Comparison of ENCODE assay signal across 8 mouse cellular contexts in genomic region chrX:167208506-167208820, GRCm38 (mm10). TPM values are rescaled to one million over a fixed set of nuclear protein-coding genes. Genes with fewer than 3 reads are reported as not detected.
DNase-seq lines count a peak whose midpoint lies in the region; ATAC-seq and TF ChIP-seq lines count a peak whose summit lies in the region.

No protein-coding gene starts in this region.

- H3K27me3 ChIP-seq in forebrain, embryonic 16.5 days (replicated peaks; ENCODE audit: control insufficient read depth, insufficient read depth, low read length), result peaks cover 2% of the 10 kb centered on the region; the same call in 1 of the 2 replicates
- H3K27me3 ChIP-seq in intestine, embryonic 15.5 days (replicated peaks), result no peaks in the 10 kb centered on the region
- H3K27me3 ChIP-seq in lung, embryonic 15.5 days, result no peaks in the 10 kb centered on the region

- 19% methylated on average over 16 of the region's 16 CpGs for WGBS in forebrain, embryonic 16.5 days
- WGBS in intestine, embryonic 15.5 days, result 14% methylated on average over 16 of the region's 16 CpGs
- WGBS in lung, embryonic 15.5 days, result 12% methylated on average over 16 of the region's 16 CpGs

- 0 out of 2 replicates have a peak, but pooled peaks have one; percentile 24 for ATAC-seq in forebrain, embryonic 16.5 days
- no peak for ATAC-seq in intestine, embryonic 15.5 days
- no peak for ATAC-seq in lung, embryonic 15.5 days (ENCODE audit: borderline replicate concordance, extremely low read depth, low FRiP score, low TSS enrichment)

- TF ChIP-seq CTCF in layer of hippocampus, adult 2 months (conservative IDR thresholded peaks at IDR 0.05), result no peak

- peak in 1 of 2 experiments; percentile 23 for DNase-seq in layer of hippocampus, adult 2 months (ENCODE audit: low spot score in 2 of 2)
- DNase-seq in layer of hippocampus, adult 18-20 months (ENCODE audit: low spot score in 2 of 2), result no peak
- DNase-seq in adrenal gland, postnatal 14 days, result peak; percentile 31
- DNase-seq in retina, embryonic 14.5 days (ENCODE audit: low spot score), result peak; percentile 49
- DNase-seq in right cerebral cortex, postnatal 14 days, result no peak

- no peak overlapping the region for H3K4me2 ChIP-seq in forebrain, embryonic 16.5 days (ENCODE audit: low read length)
- H3K4me2 ChIP-seq in intestine, embryonic 15.5 days (replicated peaks), result peak overlapping the region; percentile 53; the same call in 1 of the 2 replicates
- H3K4me2 ChIP-seq in lung, embryonic 15.5 days, result peak overlapping the region; percentile 54

- H3K4me3 ChIP-seq in layer of hippocampus, adult 2 months, result peak overlapping the region; percentile 75
- H3K4me3 ChIP-seq in forebrain, embryonic 16.5 days (replicated peaks; ENCODE audit: low read length), result peak overlapping the region; percentile 67
- peak overlapping the region; percentile 45 for H3K4me3 ChIP-seq in intestine, embryonic 15.5 days (replicated peaks)
- peak overlapping the region; percentile 57 for H3K4me3 ChIP-seq in lung, embryonic 15.5 days

- no peaks in the 10 kb centered on the region for H3K9me3 ChIP-seq in forebrain, embryonic 16.5 days (ENCODE audit: control insufficient read depth, low read length)
- H3K9me3 ChIP-seq in intestine, embryonic 15.5 days, result no peaks in the 10 kb centered on the region
- no peaks in the 10 kb centered on the region for H3K9me3 ChIP-seq in lung, embryonic 15.5 days

- peaks cover 6% of the 10 kb centered on the region; the same call in 1 of the 2 replicates for H3K4me1 ChIP-seq in forebrain, embryonic 16.5 days (replicated peaks; ENCODE audit: control insufficient read depth, insufficient read depth, low read length)
- H3K4me1 ChIP-seq in intestine, embryonic 15.5 days (replicated peaks), result 0 out of 2 replicates have a peak, but pooled peaks cover 3% of the 10 kb centered on the region
- H3K4me1 ChIP-seq in lung, embryonic 15.5 days, result peaks cover 6% of the 10 kb centered on the region; the same call in 1 of the 2 replicates

- H3K9ac ChIP-seq in forebrain, embryonic 16.5 days (replicated peaks; ENCODE audit: low read depth, low read length), result peak overlapping the region; percentile 82
- peak overlapping the region; percentile 52 for H3K9ac ChIP-seq in intestine, embryonic 15.5 days
- peak overlapping the region; percentile 64 for H3K9ac ChIP-seq in lung, embryonic 15.5 days

- peak overlapping the region; percentile 98 for H3K27ac ChIP-seq in layer of hippocampus, adult 2 months
- H3K27ac ChIP-seq in forebrain, embryonic 16.5 days (ENCODE audit: low read length), result peak overlapping the region; percentile 97
- H3K27ac ChIP-seq in intestine, embryonic 15.5 days, result peak overlapping the region; percentile 59
- H3K27ac ChIP-seq in lung, embryonic 15.5 days, result peak overlapping the region; percentile 88

- H3K36me3 ChIP-seq in forebrain, embryonic 16.5 days (ENCODE audit: control insufficient read depth, insufficient read depth), result 0 out of 2 replicates have a peak, but pooled peaks cover 2% of the 10 kb centered on the region
- H3K36me3 ChIP-seq in intestine, embryonic 15.5 days, result no peaks in the 10 kb centered on the region
- no peaks in the 10 kb centered on the region for H3K36me3 ChIP-seq in lung, embryonic 15.5 days

RNA-seq across cellular contexts. Expression of gene Tmsb4x, which starts 0.7 kb away (rescaled TPM):
- total RNA-seq in layer of hippocampus, adult 2 months (2021), result 1,000 to 10,000 TPM; 1,652 to 1,714 TPM
- total RNA-seq in layer of hippocampus, adult 18-20 months (2021), result 1,000 to 10,000 TPM; 1,626 to 1,851 TPM
- total RNA-seq in adrenal gland, postnatal 14 days (2021), result 525 and 794 TPM in 2 replicates
- 6,382 and 7,459 TPM in 2 replicates for polyA plus RNA-seq in forebrain, embryonic 16.5 days (2015; fragmentation: Nextera tagmentation; extraction: Ambion mirVana)
- 3,039 and 3,818 TPM in 2 replicates for polyA plus RNA-seq in intestine, embryonic 15.5 days (2015; fragmentation: Nextera tagmentation; extraction: Ambion mirVana)
- 4,428 and 4,572 TPM in 2 replicates for polyA plus RNA-seq in lung, embryonic 15.5 days (2015; fragmentation: Nextera tagmentation; extraction: Ambion mirVana)

RNA-seq across cellular contexts. Expression of gene Tlr8, which starts 55.7 kb away (rescaled TPM):
- under 1 TPM; 0.15 to 0.33 TPM for total RNA-seq in layer of hippocampus, adult 2 months (2021)
- under 1 TPM in 1 of 2 experiments, not detected in 1; 0.20 TPM for total RNA-seq in layer of hippocampus, adult 18-20 months (2021)
- total RNA-seq in adrenal gland, postnatal 14 days (2021), result 0.78 and 1.2 TPM in 2 replicates
- polyA plus RNA-seq in forebrain, embryonic 16.5 days (2015; fragmentation: Nextera tagmentation; extraction: Ambion mirVana), result 0.10 TPM in 1 of 2 replicates, not detected in the other
- polyA plus RNA-seq in intestine, embryonic 15.5 days (2015; fragmentation: Nextera tagmentation; extraction: Ambion mirVana), result 0.60 and 0.61 TPM in 2 replicates
- polyA plus RNA-seq in lung, embryonic 15.5 days (2015; fragmentation: Nextera tagmentation; extraction: Ambion mirVana), result 0.66 and 0.89 TPM in 2 replicates

Comparison
In these comparisons a context has a peak if more than half of its experiments do, and no peak if none do; other contexts are left out.
1. DNase-seq: peak in adrenal gland, postnatal 14 days (single experiment) and retina, embryonic 14.5 days (single experiment); none in layer of hippocampus, adult 18-20 months (0 of 2) and right cerebral cortex, postnatal 14 days (single experiment).
2. Peak in every context shown above with its lines, with median percentiles within 50 percentile points of each other: H3K27ac ChIP-seq, H3K4me3 ChIP-seq and H3K9ac ChIP-seq.